Mouse (Mus musculus) R1 (cell line): Measurements from ENCODE around the gene Mbnl2.
A peak's percentile ranks its signal among the peaks of the same experiment; 100 is the strongest.
"Not testable (repeated sequence)": the region's sequence is repeated elsewhere in the genome, so short reads cannot be mapped to it uniquely, and the experiment has no call there.

Experiments used
- DNase-seq: peaks from one replicate; pipeline ENCODE4 v3.0.0-alpha.2; 2018; ENCODE audit warnings: low read depth, low spot score

The Mbnl2 gene

DNA sequence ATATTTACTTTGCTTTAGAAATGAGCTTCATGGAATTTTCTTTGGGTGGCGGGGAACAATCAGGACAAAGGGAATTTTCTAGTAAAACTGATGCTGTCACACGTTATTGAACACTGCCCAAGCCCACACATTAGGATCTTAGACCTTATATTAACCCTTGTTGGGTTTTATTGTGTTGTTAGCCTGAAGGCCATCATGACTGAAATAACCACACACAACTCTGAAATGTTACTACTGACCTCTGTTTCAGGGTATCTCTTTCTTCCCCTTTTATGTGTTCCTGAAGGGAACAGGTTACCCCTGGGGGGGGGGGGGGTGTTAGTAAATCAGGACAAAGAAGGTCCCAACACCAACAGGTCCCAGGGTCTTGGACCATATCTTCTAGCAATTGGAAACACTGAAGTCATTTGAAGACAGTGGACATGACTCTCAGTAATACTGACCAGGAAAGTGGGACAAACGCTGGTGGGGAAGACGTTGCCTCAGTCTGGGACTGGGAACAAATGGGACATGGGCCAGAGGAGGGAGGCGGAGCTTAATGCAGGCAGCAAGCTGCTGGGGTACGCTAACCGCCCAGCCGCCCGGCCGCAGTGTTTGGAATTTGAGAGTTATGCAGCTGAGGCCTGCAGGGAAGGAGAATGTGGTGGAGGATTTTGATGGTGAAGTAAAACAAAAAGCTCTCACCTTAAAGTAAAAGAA is 80.4 kb downstream of the Mbnl2 start:
- peak; percentile 76 for DNase-seq

DNA sequence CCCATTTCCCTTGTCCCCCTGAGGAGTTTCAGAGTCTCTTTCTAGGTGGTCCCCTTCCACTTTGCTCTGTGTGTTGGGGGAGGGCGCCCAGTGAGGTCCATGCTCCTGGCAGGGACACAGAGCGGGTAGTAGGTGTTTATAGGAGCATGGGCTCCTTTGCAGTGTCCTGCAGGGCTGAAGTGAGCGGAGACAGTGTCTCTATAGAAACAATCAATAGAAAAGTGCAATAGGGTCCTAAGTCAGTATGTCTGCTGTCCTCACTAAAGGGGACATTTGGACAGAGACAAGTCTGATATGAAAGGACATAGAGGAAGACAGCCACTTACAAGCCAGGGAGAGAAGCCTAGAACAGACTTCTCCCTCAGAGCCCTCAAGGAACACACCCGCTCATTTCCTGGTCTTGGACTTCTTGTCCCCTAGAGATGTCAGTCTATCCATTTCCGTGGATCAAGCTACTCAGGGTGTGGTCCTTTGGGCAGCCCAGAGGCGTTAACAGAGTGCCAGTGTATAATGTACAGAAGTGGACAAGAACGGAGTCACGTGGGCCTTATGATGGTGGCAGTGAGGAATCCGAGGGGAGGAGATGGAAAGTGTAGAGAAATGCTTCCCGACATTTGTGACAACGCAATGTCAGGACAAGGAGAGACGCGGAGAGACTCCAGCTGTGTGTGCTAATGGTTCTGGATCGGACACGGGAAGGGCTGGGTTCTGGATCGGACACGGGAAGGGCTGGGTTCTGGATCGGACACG is 82.0 kb downstream of the Mbnl2 start:
- no peak for DNase-seq

DNA sequence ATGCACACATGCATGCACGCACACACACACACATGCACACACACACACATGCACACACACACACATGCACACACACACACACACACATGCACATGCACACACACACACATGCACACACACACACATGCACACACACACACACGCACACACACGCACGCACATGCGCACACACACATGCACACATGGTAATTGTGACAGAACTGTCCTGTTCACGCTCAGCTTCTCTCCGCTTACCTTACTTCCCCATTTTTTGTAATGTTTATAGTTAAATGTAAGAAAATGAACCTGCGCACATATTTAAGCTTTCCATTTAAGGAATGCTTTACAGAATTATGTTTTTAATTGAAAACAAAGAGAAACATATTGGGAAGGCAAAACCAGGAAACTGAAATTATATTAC is 84.1 kb downstream of the Mbnl2 start:
- not testable (repeated sequence) for DNase-seq

DNA sequence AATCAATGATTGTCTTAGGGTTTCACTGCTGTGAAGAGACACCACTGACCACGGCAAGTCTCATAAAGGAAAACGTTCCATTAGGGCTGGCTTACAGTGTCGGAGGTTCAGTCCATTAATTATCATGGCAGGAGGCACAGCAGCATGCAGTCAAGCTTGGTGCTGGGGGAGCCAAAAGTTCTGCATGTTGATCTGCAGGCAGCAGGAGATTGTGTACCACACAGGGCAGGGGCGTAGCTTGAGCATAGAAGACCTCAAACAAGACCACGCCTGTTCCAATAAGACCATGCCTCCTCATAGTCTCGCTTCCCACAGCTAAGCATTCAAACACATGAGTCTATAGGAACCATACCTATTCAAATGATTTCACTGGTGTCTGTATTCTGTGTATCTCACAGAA is 85.7 kb downstream of the Mbnl2 start:
- DNase-seq: no peak

DNA sequence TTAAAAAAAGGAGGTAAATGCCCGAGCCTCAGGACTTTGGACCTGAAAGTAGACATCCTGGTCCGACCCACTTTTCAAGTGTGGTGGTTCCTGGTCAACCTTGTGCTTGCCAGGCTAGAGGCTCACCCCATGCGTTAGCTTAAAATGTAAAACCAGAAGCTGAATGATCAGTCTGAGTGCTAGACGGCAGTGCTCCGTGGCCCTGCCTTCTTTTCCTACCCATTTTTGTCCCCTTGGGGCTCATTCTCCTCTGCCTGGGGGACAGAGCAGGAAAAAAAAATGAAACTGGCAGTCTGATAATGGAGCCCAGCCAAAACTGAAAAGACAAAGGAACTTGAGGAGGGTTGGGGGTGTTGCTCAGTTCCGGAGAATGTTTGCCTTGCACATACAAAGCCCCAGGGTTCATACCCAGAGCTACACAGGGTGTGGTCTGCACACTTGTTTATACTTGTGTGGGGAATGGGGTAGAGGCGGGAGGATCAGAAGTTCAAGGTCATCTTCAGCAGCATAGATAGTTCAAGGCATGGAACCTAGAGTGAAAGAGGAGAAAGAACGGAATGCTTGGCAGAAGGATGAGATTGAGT is 87.0 kb downstream of the Mbnl2 start:
- DNase-seq: peak; percentile 93

DNA sequence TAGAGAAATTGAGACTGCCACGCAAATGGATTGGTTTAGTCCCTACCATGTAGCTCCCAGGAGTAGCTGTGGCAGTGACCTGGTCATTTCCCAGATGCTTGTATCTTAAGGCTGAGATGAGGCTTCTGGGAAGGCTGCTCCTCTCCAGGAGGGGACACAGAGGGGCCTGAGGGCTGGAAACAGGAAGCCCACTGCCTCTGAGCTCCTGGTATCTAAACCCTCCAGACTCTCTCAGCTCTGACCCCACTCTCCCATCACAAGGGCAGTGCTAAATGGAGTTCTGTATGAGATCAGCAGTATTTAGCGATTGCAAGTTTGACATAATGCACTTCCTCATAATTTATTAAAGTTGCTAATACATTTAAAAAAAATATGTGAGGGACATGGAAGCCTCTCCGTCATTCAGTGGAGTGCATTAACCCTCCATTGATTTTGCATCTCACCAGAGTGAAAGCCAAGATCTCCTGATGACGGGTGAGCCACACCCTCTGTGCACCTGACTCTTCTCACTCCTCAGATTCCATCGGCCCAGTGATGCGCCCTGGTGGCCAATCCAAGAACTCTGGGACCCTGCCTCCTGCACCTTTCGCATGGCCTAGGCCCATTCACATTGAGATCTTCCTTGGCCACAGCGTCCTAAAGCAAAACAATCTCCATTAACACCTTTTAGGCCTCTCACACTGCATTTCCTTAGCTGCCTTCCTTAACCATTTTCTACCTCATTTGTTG is 87.8 kb downstream of the Mbnl2 start:
- DNase-seq: peak; percentile 92

DNA sequence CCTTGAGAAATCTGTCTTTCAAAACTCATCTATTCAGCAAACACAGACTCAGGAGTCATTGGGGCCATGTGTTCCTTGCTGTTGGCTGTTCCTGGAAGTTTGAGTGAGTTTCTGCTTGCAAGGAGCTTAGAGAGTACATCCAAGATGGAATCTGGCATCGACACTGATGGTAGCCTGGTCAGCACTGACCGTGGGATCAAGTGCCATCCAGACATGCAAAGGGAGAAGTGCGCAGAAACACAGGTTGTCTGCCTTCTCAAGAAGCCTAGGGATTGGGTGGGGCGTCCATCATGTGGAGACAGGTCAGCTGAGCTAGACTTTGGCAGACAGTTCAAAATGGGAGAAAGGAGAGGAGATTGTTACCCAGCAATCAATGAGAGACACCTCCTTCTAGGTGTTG is 89.6 kb downstream of the Mbnl2 start:
- DNase-seq: no peak

DNA sequence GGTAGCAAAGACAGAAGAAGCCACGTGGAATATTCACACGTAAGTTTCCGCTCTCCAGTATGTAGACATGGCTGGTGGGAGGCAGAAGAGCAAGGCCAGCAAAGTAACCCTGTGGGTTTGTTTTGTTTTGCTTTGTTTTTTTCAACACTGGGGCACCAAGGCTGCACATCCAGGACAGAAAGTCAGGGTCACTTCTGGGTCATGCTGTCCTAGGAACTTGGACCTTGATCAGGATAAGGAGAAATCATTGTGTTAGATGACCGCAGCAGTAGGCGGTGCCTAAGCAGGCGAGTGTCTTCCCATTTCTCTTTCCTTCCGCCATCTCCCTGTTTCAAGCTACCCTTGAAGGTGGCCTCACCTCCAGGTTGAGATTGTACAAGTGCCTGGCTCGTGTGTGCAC is 91.5 kb downstream of the Mbnl2 start:
- no peak for DNase-seq

DNA sequence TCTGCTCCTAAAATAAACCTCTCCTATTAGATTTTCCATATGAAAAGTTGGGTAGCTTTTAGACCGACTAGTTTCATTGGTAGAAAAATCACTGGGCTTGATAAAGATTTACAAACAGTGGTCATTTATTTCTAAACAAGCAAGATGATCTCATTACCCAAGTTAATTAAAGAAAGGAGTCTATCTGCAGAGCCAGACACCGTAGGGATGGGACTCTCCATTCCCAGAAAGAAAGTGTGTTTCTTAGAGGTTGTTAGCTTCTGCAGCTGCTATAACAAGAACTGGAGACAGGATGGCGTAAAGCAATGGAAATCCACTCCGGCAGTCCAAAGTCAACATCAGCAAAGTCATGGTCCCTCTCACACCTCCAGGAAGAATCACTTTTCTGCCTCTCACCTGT is 92.1 kb downstream of the Mbnl2 start:
- DNase-seq: no peak

DNA sequence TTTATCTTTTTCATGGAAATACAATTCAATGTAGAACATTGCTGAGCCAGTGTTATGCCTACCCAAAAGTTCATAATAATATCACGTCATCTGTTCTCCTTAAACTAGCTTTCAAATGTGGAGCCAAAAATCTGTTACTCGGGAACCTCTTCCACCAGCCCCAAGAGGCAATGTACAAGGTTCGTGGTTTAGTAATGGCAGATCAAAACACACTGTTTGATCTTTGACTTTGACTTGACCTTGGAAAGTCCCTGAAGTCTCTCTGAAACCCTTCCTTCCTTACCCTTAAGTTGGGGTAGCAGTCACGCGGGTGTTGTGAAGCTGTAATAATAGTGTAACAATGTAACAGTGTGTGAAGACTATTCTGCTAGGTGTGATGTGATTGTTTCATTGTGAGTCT is 93.0 kb downstream of the Mbnl2 start:
- DNase-seq: peak; percentile 41

DNA sequence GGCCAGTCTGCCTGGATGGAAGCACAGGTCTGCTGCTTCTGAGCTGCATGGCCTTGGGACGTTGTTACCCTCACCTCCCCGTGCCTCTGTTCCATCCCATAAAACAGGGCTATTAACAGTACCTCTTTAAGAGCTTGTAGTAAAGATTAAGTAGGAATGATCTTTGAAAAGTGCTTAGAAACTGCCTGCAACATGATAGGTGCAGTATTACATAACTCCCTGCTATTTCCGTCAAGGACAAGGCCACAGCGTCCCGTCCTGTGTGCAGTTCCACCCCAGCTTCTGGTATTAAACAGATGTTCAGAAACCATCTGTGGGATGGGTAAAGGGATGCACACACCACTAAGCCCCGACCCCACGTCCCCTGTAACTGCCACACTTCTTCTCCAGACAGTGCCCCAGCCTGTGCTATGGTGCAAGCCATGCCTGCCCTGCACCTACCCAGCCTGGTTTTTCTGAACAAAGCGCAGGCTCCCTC is 93.5 kb downstream of the Mbnl2 start:
- no peak for DNase-seq

DNA sequence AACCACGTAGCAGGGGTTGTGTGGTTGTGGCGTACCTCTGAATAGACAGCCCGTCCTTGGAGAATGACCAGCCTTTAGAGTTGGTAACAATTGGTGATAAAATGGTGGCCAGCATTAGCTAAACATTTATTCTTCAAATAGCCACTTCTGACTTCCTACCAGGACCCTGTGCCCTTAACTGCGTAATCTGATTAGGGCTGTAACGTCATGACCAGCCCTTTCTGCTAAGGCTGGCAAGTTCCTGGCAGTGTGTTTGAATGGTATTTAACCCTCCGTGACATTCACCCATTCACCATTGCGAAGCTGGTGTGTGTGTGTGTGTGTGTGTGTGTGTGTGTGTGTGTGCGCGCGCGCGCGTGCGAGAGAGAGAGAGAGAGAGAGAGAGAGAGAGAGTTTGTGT is 94.6 kb downstream of the Mbnl2 start:
- DNase-seq: no peak

DNA sequence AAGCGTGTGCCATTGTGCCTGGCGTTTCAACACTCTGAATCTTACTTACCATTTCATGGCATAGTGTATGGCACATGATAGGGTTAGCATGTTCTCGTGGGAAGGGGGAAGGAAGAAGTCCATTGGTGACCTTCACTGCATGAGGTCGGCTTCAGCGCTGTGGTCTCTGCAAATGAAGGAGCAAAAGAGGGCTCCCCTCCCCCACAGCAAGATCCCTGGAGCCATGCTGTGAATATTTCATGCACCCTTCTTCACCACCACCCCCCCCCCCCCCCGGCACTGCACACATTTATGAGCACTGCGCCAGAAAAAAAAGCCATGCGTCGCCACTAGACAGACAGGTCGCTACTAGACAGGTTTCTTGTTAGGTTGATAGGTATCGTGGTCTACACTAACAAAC is 95.2 kb downstream of the Mbnl2 start:
- no peak for DNase-seq

DNA sequence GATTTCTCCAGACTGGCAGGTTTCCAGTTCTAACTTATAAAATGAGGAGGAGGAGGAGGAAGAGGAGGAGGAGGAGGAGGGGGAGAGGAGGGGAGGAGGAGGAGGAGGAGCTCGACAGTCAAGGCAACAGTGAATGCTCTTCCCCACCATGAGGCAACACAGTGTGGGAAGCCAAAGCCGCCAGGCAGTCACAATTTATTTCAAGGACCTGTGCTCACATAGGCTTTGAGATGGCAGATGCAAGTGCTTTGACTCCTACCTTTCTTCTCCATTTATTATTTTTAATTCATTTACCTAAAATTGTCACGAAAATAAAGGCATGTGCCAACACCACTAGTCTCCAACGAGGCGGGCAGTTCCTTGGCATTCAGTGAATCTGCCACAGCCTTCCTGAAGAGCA is 95.7 kb downstream of the Mbnl2 start:
- DNase-seq: no peak

DNA sequence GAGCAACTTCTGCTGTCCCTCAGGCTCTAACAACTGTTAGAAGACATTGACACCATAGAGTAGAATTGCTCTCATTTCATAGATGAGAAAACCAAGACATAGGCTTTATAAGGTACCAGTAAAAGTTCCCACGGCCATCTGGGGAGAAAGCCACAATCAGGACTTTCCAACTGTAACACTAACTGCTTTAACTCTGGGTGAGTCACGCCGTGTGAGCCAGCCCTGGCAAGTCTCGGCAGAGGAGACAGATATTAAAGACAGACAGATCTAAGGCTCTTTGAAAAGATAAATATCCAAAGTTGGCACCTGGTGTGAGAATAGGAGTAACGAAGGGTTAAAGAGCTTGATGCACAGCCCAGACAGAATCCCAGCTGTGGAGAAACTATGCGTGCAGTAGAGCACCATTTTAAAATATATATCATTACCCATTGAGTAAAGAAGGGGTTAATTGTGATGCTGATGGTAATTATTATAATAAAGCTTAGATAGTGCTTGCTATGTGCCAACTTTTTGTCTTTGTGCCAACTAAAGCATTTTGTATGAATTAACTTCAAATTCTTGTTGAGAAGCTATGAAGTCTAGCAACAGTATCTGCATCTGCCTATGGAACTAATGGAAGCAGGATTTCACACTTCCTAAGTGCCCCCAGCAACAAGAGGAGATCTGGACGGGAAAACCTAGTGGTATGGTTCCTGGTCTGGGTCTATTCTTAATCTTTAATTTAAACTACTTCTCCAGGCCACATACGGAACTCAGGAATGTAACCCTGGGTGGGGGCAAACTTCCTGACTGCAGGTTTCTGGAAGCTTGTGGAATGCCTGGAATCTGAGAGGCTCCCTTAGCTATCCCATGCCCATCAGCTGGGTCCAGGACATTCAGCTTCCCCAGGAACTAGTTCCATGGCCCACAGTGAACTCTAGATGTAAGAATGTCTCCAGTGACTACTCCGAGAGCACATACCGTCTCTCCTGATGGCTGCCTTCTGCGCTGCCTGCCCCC is 97.9 kb downstream of the Mbnl2 start:
- DNase-seq: peak; percentile 88

DNA sequence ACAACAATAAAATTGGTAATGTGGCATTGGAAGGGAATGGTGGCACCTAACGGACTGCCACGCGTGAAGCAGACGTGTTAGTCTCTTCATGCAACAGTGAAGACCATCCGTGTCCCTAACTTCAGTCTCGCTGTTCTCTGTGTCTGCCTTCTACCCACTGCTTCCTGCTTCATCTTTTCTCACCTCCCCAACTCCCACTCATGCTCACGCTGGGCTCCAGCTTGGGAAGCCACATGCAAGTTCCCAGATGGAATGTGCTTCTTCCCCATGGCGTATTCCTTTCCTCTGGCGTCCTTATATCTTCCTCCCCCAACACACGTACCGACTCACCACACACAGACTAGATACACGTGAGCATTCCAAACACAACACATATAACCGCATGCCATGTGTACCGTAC is 99.3 kb downstream of the Mbnl2 start:
- DNase-seq: no peak

DNA sequence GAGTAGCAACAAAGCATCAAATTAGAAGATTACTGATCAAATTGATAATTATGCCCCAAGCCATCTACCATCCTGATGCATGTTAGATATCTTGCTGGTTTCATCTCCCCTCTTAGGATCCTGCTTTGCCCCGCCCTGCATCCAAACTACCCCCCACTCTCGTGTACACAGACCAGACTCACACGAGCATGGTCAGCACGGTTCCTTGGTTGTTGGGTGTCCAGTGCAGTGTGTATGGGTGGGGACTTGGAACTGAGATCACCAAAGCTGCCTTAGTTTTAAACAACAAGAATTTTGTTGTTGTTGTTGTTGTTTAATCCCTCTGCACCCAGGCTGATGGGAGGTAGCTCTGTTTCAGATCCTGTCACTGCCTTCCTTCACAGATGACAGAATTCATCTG is 101.7 kb downstream of the Mbnl2 start:
- no peak for DNase-seq

DNA sequence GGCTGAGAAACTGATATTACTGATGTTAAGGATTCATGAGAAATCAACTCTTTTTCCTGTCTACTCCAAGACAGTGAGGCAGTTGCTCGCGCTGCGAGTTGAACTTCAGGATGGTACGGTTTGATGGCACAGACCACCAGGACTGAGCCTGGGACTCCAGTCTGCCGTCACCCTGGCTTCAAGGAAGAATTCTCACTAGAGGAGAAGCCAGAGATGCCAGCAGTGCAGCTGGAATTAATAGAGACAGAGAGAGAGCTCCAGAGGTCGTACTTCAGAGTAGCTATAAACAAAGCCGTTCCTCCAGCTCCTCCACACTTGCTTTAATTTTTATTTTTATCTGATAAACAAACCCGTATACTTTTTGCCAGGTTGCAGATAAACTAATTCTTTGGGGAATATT is 102.5 kb downstream of the Mbnl2 start:
- no peak for DNase-seq

DNA sequence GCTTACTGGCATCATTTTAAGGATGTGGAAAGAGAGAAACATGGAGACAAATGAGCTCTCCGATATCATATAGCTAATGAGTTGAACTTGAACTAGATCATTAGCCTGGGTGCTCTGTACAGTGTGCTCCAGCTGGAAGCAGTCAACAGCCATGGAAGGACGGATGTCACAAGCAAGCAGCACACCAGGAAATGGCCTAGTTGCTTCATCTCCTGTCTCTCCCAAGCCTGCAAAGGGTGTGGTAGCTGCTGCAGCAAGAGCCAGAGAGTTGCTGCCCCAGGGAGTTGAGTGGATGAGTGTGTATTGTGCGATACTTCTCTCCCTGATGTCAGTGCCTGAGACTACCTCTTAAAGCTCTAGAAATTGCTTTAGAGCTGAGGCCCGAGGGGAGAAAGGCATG is 104.2 kb downstream of the Mbnl2 start:
- no peak for DNase-seq

DNA sequence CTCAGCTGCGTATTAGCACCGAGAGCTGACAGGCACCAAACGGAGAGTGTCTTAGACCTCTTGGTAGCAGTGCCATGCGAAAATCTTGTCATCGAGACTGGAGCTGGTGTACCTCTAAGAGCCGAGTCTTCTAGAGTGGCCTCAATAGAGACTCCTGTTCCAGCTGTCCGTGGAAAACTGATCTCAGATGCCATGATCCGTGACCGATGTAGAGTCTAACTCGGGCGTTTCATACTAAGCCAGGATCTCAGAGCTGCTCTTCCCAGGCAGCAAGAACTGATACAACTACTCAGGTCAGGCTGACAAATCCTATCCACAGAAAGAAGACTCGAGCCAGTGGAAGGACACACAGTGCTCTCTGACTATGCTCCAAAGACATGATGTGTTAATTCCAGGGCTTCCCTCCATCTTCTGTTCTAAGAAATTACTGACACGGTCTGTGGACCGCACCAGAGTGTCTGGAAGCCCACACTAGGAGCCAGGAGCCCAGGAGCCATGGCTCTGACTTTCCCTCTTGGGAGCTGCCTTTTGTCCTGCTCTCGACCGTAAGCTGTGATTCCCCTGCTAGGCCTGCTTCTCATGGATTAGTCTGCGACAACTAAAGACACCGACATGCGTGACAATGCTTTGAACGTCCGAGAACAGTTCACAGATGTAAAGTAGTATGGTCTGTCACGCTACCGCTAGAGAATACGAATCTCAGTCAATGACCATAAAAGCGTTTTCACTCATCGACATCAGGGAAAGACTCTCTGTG is 106.1 kb downstream of the Mbnl2 start:
- DNase-seq: no peak
